Mouse (Mus musculus) liver, embryonic 14.5 days (tissue): ENCODE measurements around the gene Wwc2.

ENCODE experiments used
- CTCF ChIP-seq: IDR thresholded peaks from 2 replicates; pipeline ENCODE4 v1.5.1; 2016; ENCODE audit warnings: antibody characterized with exemption, low read depth, control low read depth
- EP300 ChIP-seq: IDR thresholded peaks from 2 replicates; pipeline ENCODE4 v1.6.1; 2016; ENCODE audit warnings: antibody characterized with exemption, low read depth

DNA sequence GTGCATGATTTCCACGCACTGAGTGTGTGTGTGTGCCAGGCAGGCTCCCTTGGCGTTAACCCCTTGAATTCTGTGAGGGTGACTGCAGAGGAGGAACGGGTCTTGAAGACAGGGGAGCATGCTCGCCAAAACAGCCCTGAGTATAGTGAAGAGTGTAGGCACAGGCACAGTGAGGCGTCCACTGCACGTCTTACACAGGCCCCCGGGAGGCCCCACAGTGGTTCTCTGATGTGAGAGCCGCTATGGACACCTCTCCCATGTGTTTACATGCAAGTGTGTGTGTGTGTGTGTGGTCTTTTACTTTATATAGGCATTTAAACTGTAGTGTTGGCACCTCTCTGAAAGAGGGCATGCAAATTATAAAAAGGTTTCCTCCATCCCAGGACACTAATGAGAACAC is 124.2 kb downstream of the Wwc2 start:
- TF ChIP-seq CTCF = no peak
- TF ChIP-seq EP300 = no peak
